Mouse (Mus musculus): ENCODE measurements at regions not wholly inside any gene's neighbourhood (a gene's known extent, or its start where the extent isn't known, plus 50 kb on each side); places are given as distances from the start of the nearest gene placed in this dataset.

- Histone ChIP-seq H3K9ac (replicated peaks) (no peak overlapping the region), H3K27ac (no peak overlapping the region), H3K36me3 (replicated peaks; ENCODE audit: control insufficient read depth, insufficient read depth, low read depth) (no peaks in the 10 kb centered on the region), H3K4me1 (replicated peaks; ENCODE audit: control insufficient read depth in 2 of 2, insufficient read depth in 2 of 2, low read length in 1 of 2) (peaks cover 13 to 22% of the 10 kb centered on the region in 2 experiments), H3K27me3 (ENCODE audit: control insufficient read depth, insufficient read depth, low read length) (no peaks in the 10 kb centered on the region), H3K4me2 (ENCODE audit: low read depth) (no peak overlapping the region), H3K9me3 (ENCODE audit: control insufficient read depth, low read length) (no peaks in the 10 kb centered on the region; the same call in 1 of the 2 replicates), H3K4me3 (ENCODE audit: insufficient read depth in 1 of 2, low read depth in 2 of 2, low read length in 2 of 2) (no peak overlapping the region)
- ATAC-seq (ENCODE audit: insufficient read depth) (no peak), DNase-seq (ENCODE audit: low read depth in 3 of 3, low spot score in 3 of 3) (no peak)
- TF ChIP-seq EP300 (IDR thresholded peaks at IDR 0.05; ENCODE audit: low read depth) (no peak), CTCF (IDR thresholded peaks at IDR 0.05; ENCODE audit: low read depth) (no peak)
- WGBS (ENCODE audit: insufficient replicate concordance) = 79% methylated on average over 7 of the region's 7 CpGs
Measured at GRCm38 (mm10) chr10:42090806-42091205, 72.6 kb upstream of the Armc2 start.

GRCm38 (mm10) chr10:42090147-42090546, 71.9 kb upstream of the Armc2 start:
- ATAC-seq (ENCODE audit: insufficient read depth) (no peak), DNase-seq (ENCODE audit: low read depth in 3 of 3, low spot score in 3 of 3) (no peak)
- no peak for TF ChIP-seq EP300 (IDR thresholded peaks at IDR 0.05; ENCODE audit: low read depth)
- TF ChIP-seq CTCF (IDR thresholded peaks at IDR 0.05; ENCODE audit: low read depth) = no peak
- WGBS (ENCODE audit: insufficient replicate concordance) = 70% methylated on average over 3 of the region's 3 CpGs
- Histone ChIP-seq H3K27ac (no peak overlapping the region), H3K4me3 (ENCODE audit: insufficient read depth in 1 of 2, low read depth in 2 of 2, low read length in 2 of 2) (no peak overlapping the region), H3K4me1 (replicated peaks; ENCODE audit: control insufficient read depth in 2 of 2, insufficient read depth in 2 of 2, low read length in 1 of 2) (peaks cover 13 to 22% of the 10 kb centered on the region in 2 experiments), H3K9me3 (ENCODE audit: control insufficient read depth, low read length) (no peaks in the 10 kb centered on the region; the same call in 1 of the 2 replicates), H3K27me3 (ENCODE audit: control insufficient read depth, insufficient read depth, low read length) (no peaks in the 10 kb centered on the region), H3K36me3 (replicated peaks; ENCODE audit: control insufficient read depth, insufficient read depth, low read depth) (no peaks in the 10 kb centered on the region), H3K4me2 (ENCODE audit: low read depth) (no peak overlapping the region), H3K9ac (replicated peaks) (no peak overlapping the region)

GRCm38 (mm10) chr10:42089686-42090085, 71.4 kb upstream of the Armc2 start:
- no peak overlapping the region for H3K4me2 ChIP-seq (ENCODE audit: low read depth)
- no peak for ATAC-seq (ENCODE audit: insufficient read depth)

GRCm38 (mm10) chr10:42089235-42089625, 71.0 kb upstream of the Armc2 start:
- WGBS (ENCODE audit: insufficient replicate concordance) = 5% methylated on average over 3 of the region's 3 CpGs
- no peak for ATAC-seq (ENCODE audit: insufficient read depth)
- no peaks in the 10 kb centered on the region for H3K27me3 ChIP-seq (ENCODE audit: control insufficient read depth, insufficient read depth, low read length)
- no peak for DNase-seq (ENCODE audit: low read depth in 3 of 3, low spot score in 3 of 3)
- H3K4me3 ChIP-seq (ENCODE audit: insufficient read depth in 1 of 2, low read depth in 2 of 2, low read length in 2 of 2) = no peak overlapping the region
- no peaks in the 10 kb centered on the region for H3K36me3 ChIP-seq (replicated peaks; ENCODE audit: control insufficient read depth, insufficient read depth, low read depth)
- H3K4me2 ChIP-seq (ENCODE audit: low read depth) = no peak overlapping the region
- TF ChIP-seq CTCF (IDR thresholded peaks at IDR 0.05; ENCODE audit: low read depth) = no peak
- no peak for TF ChIP-seq EP300 (IDR thresholded peaks at IDR 0.05; ENCODE audit: low read depth)
- no peaks in the 10 kb centered on the region; the same call in 1 of the 2 replicates for H3K9me3 ChIP-seq (ENCODE audit: control insufficient read depth, low read length)
- H3K9ac ChIP-seq (replicated peaks) = no peak overlapping the region
- peaks cover 13 to 22% of the 10 kb centered on the region in 2 experiments for H3K4me1 ChIP-seq (replicated peaks; ENCODE audit: control insufficient read depth in 2 of 2, insufficient read depth in 2 of 2, low read length in 1 of 2)
- no peak overlapping the region for H3K27ac ChIP-seq

More at GRCm38 (mm10) chr10:42089686-42090085, 71.4 kb upstream of the Armc2 start:
- Histone ChIP-seq H3K4me3 (ENCODE audit: insufficient read depth in 1 of 2, low read depth in 2 of 2, low read length in 2 of 2) (no peak overlapping the region), H3K36me3 (replicated peaks; ENCODE audit: control insufficient read depth, insufficient read depth, low read depth) (no peaks in the 10 kb centered on the region), H3K9ac (replicated peaks) (no peak overlapping the region), H3K27ac (no peak overlapping the region), H3K9me3 (ENCODE audit: control insufficient read depth, low read length) (no peaks in the 10 kb centered on the region; the same call in 1 of the 2 replicates), H3K4me1 (replicated peaks; ENCODE audit: control insufficient read depth in 2 of 2, insufficient read depth in 2 of 2, low read length in 1 of 2) (peaks cover 13 to 22% of the 10 kb centered on the region in 2 experiments), H3K27me3 (ENCODE audit: control insufficient read depth, insufficient read depth, low read length) (no peaks in the 10 kb centered on the region)
- no peak for TF ChIP-seq EP300 (IDR thresholded peaks at IDR 0.05; ENCODE audit: low read depth)
- TF ChIP-seq CTCF (IDR thresholded peaks at IDR 0.05; ENCODE audit: low read depth) = no peak
- DNase-seq (ENCODE audit: low read depth in 3 of 3, low spot score in 3 of 3) = no peak
- WGBS (ENCODE audit: insufficient replicate concordance) = 60% methylated on average over 5 of the region's 5 CpGs

- no peak overlapping the region for H3K27ac ChIP-seq
- 0 out of 2 replicates have a peak overlapping the region, but pooled peaks have one; percentile 11 for H3K4me2 ChIP-seq (ENCODE audit: low read depth)
- H3K9ac ChIP-seq (replicated peaks) = no peak overlapping the region
Measured at GRCm38 (mm10) chr10:42088570-42089234, 70.5 kb upstream of the Armc2 start.

More at GRCm38 (mm10) chr10:42088570-42089234, 70.5 kb upstream of the Armc2 start:
- ATAC-seq (ENCODE audit: insufficient read depth) = no peak
- no peaks in the 10 kb centered on the region for H3K27me3 ChIP-seq (ENCODE audit: control insufficient read depth, insufficient read depth, low read length)
- 43% methylated on average over 14 of the region's 14 CpGs for WGBS (ENCODE audit: insufficient replicate concordance)
- H3K9me3 ChIP-seq (ENCODE audit: control insufficient read depth, low read length) = no peaks in the 10 kb centered on the region; the same call in 1 of the 2 replicates
- TF ChIP-seq EP300 (IDR thresholded peaks at IDR 0.05; ENCODE audit: low read depth) (no peak), CTCF (IDR thresholded peaks at IDR 0.05; ENCODE audit: low read depth) (no peak)
- H3K36me3 ChIP-seq (replicated peaks; ENCODE audit: control insufficient read depth, insufficient read depth, low read depth) = no peaks in the 10 kb centered on the region
- no peak overlapping the region for H3K4me3 ChIP-seq (ENCODE audit: insufficient read depth in 1 of 2, low read depth in 2 of 2, low read length in 2 of 2)
- peaks cover 13 to 22% of the 10 kb centered on the region in 2 experiments for H3K4me1 ChIP-seq (replicated peaks; ENCODE audit: control insufficient read depth in 2 of 2, insufficient read depth in 2 of 2, low read length in 1 of 2)
- no peak for DNase-seq (ENCODE audit: low read depth in 3 of 3, low spot score in 3 of 3)
